Mouse (Mus musculus) midbrain, embryonic 11.5 days (tissue): Measurements from ENCODE around the gene Hist2h2aa2. TPM values are rescaled to one million over a fixed set of nuclear protein-coding genes. Genes with fewer than 3 reads are reported as not detected.
"Not testable (repeated sequence)": the region's sequence is repeated elsewhere in the genome, so short reads cannot be mapped to it uniquely, and the experiment has no call there.

ENCODE experiments used
- ATAC-seq: fragments of 200-750 bp; cut with Nextera tagmentation; 2 replicates; pipeline ENCODE4 v1.8.0; 2017; ENCODE audit warnings: moderate TSS enrichment, moderate library complexity; ENCODE audit not compliant: low FRiP score
- DNase-seq: peaks from one replicate; pipeline ENCODE4 v3.0.0; 2015; ENCODE audit warnings: low spot score; ENCODE audit errors: missing footprints
- H3K27ac ChIP-seq: fragments of 300-500 bp; sonication (generic); 2 replicates; pipeline ENCODE4 v1.5.1; 2014; ENCODE audit warnings: low read depth, low read length
- H3K27me3 ChIP-seq: fragments of 300-500 bp; sonication (generic); 2 replicates; pipeline ENCODE4 v1.6.1; 2014; ENCODE audit warnings: mild to moderate bottlenecking, low read length, moderate library complexity, mixed read lengths; ENCODE audit not compliant: control insufficient read depth, insufficient read depth
- H3K36me3 ChIP-seq: fragments of 300-500 bp; sonication (generic); 2 replicates; pipeline ENCODE4 v1.6.1; 2014; ENCODE audit warnings: mild to moderate bottlenecking, low read length, moderate library complexity, mixed read lengths; ENCODE audit not compliant: control insufficient read depth, insufficient read depth
- H3K4me1 ChIP-seq: fragments of 300-500 bp; sonication (generic); 2 replicates; pipeline ENCODE4 v1.6.1; 2014; ENCODE audit warnings: low read length; ENCODE audit not compliant: control insufficient read depth, insufficient read depth
- H3K4me2 ChIP-seq: fragments of 300-500 bp; sonication (generic); 2 replicates; pipeline ENCODE4 v1.6.1; 2014; ENCODE audit warnings: mild to moderate bottlenecking, moderate library complexity
- H3K4me3 ChIP-seq: fragments of 300-500 bp; sonication (generic); 2 replicates; pipeline ENCODE4 v1.5.1; 2014; ENCODE audit warnings: low read depth, low read length
- H3K9ac ChIP-seq: fragments of 300-500 bp; sonication (generic); 2 replicates; pipeline ENCODE4 v1.6.1; 2014; ENCODE audit warnings: low read length
- H3K9me3 ChIP-seq: fragments of 300-500 bp; sonication (generic); 2 replicates; pipeline ENCODE4 v1.6.1; 2016; ENCODE audit warnings: low read length; ENCODE audit not compliant: control insufficient read depth
- WGBS: fragments of 180-500 bp; shearing (Covaris S2); extraction: QIAGEN DNeasy Blood & Tissue Kit; methylation state at CpG from one replicate; pipeline ENCODE4 v1.1.7; 2014; 5-methylcytosine and 5-hydroxymethylcytosine counted together
- polyA plus RNA-seq: library from polyadenylated mRNA; unstranded; fragments of >200 nt; fragmentation: Nextera tagmentation; extraction: Ambion mirVana; gene quantifications from 2 replicates; pipeline ENCODE4 v1.2.1, GENCODE M21; 2014

The Hist2h2aa2 gene
- polyA plus RNA-seq, 1 experiment from 2014 or later: 55.2 TPM

DNA sequence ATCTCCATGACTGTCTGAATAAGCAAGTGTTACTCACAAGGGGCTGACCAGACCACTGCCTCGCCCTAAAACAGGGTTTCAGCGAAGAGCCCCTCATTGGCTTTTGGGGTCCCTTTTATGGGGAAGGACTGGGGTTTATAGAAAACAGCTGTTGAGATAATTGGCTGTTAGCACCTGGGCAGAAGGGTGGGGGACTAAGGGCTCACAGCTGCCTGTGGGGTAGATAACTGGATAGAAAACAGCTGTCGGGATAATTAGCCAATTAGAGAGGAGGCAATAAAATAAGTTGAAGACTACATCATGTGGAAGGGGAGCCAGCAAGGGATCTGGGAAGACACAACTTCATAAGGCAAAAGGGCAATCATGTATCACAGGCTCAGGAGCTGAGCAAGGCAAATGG, 10.8 kb upstream of the Hist2h2aa2 start:
- Histone ChIP-seq H3K4me2 (no peak overlapping the region), H3K36me3 (no peaks in the 10 kb centered on the region), H3K4me3 (no peak overlapping the region), H3K9ac (no peak overlapping the region), H3K4me1 (peaks cover 8% of the 10 kb centered on the region), H3K27ac (no peak overlapping the region), H3K27me3 (no peaks in the 10 kb centered on the region), H3K9me3 (no peaks in the 10 kb centered on the region)
- 83% methylated on average over 3 of the region's 3 CpGs for WGBS
- ATAC-seq (no peak), DNase-seq (no peak)

DNA sequence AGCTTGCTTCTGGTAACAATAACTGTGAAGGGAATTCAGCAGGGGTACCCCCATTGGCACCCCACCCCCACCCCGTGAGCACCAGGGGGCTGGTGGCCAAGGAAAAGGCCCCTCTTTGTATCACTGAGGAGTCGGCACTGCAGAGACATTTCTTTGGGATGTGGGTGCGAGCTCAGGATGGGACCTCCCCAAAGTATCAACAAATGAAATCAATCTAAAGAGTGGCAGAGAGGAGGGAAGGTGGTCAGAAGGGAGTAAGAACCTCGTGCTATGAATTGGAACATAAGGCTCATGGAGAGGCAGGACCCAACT, 8.9 kb upstream of the Hist2h2aa2 start:
- Histone ChIP-seq H3K27me3 (no peaks in the 10 kb centered on the region), H3K27ac (peak overlapping the region; percentile 30; the same call in 1 of the 2 replicates), H3K4me1 (peaks cover 16% of the 10 kb centered on the region), H3K9me3 (no peaks in the 10 kb centered on the region), H3K36me3 (no peaks in the 10 kb centered on the region), H3K4me3 (no peak overlapping the region), H3K4me2 (peak overlapping the region; percentile 59; the same call in 1 of the 2 replicates), H3K9ac (no peak overlapping the region)
- peak; percentile 82 for DNase-seq
- 52% methylated on average over 4 of the region's 4 CpGs for WGBS
- ATAC-seq: no peak

DNA sequence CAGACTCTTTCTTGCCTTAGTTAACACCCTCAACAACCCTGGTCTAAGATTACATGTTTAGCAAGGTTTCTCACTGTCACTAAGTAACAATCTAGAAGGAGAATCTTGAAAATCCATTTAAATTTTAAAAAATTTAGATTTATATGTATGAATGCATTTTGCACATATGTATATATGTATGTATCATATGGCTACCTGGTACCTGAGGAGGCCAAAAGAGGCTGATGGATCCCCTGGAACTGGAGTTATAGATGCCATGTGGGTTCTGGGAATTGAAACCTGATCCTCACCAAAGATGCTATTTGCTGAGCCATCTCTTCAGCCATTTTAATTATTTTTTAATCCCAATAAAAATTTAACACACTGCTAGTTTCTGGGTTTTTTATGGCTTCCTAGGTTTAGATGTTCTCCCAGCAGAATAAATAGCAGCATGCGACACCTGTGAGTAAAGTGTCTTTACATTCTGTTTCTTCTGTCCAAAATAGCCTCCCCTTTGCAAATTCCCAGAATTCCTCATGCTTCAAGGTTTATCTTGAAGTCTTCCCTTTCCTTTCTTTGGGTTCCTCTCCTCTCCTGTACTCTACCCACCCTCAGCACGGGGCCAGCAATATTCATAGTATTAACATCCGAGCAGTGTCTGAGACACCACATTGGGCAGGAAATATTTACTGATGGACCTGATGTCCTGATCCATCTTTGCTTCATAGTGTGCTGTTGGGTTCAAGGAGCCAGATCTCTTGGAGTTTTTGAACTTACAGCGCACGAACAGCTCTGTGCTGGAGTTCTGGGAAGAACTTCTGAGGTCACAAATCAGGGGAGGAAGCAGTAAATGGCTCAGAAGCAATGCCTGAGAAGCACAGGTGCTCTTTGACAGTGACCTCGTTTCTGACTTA, 8.3 kb upstream of the Hist2h2aa2 start:
- Histone ChIP-seq H3K9ac (peak overlapping the region; percentile 78), H3K27ac (peak overlapping the region; percentile 30; the same call in 1 of the 2 replicates), H3K4me3 (peak overlapping the region; percentile 41; the same call in 1 of the 2 replicates), H3K9me3 (no peaks in the 10 kb centered on the region), H3K4me1 (peaks cover 16% of the 10 kb centered on the region), H3K4me2 (peak overlapping the region; percentile 59), H3K27me3 (no peaks in the 10 kb centered on the region), H3K36me3 (no peaks in the 10 kb centered on the region)
- DNase-seq (peak; percentile 88), ATAC-seq (no peak)
- 58% methylated on average over 6 of the region's 6 CpGs for WGBS

DNA sequence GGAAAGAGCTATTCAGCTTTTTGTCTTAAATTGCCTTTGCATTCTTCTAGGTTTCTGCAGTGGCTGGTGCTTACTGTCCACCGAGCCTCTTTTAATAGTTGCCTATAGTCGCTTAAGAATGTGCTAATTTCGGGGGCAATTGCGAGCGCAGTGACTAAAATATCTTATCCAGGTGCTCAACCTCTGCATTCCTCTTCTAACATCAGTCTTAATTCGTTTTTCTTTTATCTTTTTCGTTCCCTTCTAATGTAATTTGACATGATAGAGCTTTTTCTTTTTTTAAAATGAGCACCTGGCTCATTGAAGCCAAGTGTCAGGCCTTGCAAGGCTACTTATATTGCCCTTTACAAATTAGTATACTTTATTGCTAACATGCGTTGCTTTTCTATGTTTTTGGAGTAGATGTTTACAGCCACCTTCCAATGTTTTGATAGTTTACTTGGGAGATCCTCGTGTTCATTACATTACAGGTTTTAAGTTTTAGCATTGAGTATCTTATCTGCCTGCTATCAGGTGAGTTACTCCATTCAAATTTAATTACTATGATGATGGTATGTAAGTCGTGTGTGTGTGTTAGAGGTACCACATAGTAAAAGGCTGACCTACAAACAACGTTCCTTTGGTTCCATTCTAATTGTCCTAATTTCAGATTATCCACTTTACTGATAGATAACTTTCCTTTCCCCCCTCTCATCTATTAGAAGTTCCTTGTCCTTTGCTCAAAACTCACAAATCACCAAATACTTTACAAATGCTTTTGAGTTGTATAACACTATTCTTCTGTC, 7.5 kb upstream of the Hist2h2aa2 start:
- ATAC-seq (no peak), DNase-seq (peak; percentile 93)
- Histone ChIP-seq H3K27me3 (no peaks in the 10 kb centered on the region), H3K36me3 (no peaks in the 10 kb centered on the region), H3K27ac (peak overlapping the region; percentile 82), H3K4me3 (peak overlapping the region; percentile 41), H3K4me1 (peaks cover 16% of the 10 kb centered on the region), H3K9ac (peak overlapping the region; percentile 78), H3K4me2 (peak overlapping the region; percentile 59), H3K9me3 (no peaks in the 10 kb centered on the region)
- WGBS: 2% methylated on average over 11 of the region's 11 CpGs

DNA sequence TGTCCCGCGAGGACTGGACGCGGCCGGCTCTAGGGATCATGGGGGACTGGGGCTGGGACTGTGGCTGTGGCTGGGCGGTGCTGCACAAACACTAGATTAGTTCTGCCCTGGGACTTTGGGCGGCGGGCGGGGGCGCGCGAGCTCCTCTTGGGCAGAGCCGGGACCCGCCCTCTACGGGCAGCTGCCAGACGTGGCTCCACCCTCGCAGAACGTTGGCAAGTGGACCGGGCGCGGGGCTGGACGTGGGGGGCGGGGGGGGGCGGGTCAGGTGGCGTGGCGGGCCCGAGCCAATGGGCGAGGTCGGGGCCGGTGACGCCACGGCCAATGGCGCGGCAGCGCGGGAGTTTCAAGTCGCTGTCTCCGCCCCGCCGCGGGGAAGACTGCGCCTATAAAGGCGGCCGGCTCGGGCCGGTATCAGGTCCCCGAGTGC, 6.4 kb upstream of the Hist2h2aa2 start, which contains the start of gene Hist2h3c1:
TSS of gene Hist2h3c1 (plus strand) at position 259 of the 430 bp plus-strand sequence.
- not testable (repeated sequence) for DNase-seq, H3K27me3 ChIP-seq, H3K9me3 ChIP-seq, H3K36me3 ChIP-seq
- H3K4me1 ChIP-seq: peaks cover 16% of the 10 kb centered on the region
- no CpG with 5 or more reads among the region's 47 CpGs for WGBS
- peak within 1 kb of the TSS; percentile 78 for H3K9ac ChIP-seq
- peak; percentile 93 for ATAC-seq
- peak within 1 kb of the TSS; percentile 41 for H3K4me3 ChIP-seq
- peak within 1 kb of the TSS; percentile 82 for H3K27ac ChIP-seq
- H3K4me2 ChIP-seq: peak within 1 kb of the TSS; percentile 59

DNA sequence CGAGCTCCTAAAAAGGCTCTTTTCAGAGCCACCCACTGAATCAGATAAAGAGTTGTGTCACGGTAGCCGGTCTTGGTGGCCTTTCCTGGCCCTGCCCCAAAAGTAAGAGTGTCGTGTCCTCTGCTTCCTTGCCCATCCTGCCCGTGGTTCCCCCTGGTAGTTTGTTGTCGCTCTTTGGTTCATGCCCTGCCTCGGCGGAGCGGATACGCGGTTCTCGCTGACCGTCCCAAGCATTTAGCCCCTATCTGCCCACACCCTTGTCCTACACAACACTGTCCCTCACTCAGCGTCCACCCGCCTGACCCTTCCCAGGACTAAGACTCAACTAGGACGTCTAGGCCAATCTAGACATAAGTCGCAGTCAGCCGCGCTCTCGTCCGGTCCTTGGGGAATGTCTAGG, 5.9 kb upstream of the Hist2h2aa2 start:
- H3K9ac ChIP-seq, H3K9me3 ChIP-seq, ATAC-seq, DNase-seq, H3K27ac ChIP-seq, H3K27me3 ChIP-seq, H3K36me3 ChIP-seq: not testable (repeated sequence)
- Histone ChIP-seq H3K4me1 (peaks cover 16% of the 10 kb centered on the region), H3K4me2 (0 out of 2 replicates have a peak overlapping the region, but pooled peaks have one; percentile 28), H3K4me3 (0 out of 2 replicates have a peak overlapping the region, but pooled peaks have one; percentile 22)
- 0% methylated on average over 10 of the region's 21 CpGs for WGBS

DNA sequence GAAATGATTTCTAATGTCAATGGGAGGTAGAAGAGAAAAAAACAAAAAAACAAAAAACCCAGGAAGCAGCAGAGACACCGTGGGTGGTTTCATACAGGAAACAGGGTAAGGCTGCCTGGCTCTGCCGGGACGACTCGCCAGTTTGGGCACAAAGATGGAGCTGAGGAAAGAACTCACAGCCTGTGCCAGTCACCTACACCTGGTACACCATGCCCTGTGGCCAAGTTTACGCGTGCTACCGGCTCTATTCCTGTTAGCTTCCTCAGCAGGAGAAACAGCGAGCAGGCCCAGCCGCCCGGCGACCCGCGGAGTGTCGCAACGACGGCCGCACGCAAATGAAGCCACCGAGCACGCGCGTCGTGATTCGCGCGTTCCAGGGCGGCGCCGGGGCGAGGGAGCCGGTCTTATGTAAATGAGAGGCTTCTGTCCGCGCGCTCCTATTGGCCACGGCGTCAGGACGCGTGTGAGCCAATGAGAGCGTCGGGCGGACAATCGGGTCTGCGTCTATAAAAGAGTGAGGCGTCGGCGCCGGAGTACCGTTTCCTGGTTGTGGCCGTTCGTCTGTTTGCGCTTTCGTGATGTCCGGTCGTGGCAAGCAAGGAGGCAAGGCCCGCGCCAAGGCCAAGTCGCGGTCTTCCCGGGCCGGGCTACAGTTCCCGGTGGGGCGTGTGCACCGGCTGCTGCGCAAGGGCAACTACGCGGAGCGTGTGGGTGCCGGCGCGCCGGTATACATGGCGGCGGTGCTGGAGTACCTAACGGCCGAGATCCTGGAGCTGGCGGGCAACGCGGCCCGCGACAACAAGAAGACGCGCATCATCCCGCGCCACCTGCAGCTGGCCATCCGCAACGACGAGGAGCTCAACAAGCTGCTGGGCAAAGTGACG, 5.2 kb upstream of the Hist2h2aa2 start, which contains the start of gene Hist2h2aa1:
TSS of gene Hist2h2aa1 (plus strand) at position 495 of the 884 bp plus-strand sequence.
- under 1% methylated on average over 32 of the region's 88 CpGs for WGBS
- Histone ChIP-seq H3K4me3 (peak within 1 kb of the TSS; percentile 43), H3K4me2 (peak within 1 kb of the TSS; percentile 60), H3K27ac (peak within 1 kb of the TSS; percentile 94), H3K4me1 (peaks cover 19% of the 10 kb centered on the region), H3K9ac (peak within 1 kb of the TSS; percentile 80)
- H3K36me3 ChIP-seq, H3K9me3 ChIP-seq, H3K27me3 ChIP-seq: not testable (repeated sequence)
- peak; percentile 86 for ATAC-seq
- peak; percentile 96 for DNase-seq

DNA sequence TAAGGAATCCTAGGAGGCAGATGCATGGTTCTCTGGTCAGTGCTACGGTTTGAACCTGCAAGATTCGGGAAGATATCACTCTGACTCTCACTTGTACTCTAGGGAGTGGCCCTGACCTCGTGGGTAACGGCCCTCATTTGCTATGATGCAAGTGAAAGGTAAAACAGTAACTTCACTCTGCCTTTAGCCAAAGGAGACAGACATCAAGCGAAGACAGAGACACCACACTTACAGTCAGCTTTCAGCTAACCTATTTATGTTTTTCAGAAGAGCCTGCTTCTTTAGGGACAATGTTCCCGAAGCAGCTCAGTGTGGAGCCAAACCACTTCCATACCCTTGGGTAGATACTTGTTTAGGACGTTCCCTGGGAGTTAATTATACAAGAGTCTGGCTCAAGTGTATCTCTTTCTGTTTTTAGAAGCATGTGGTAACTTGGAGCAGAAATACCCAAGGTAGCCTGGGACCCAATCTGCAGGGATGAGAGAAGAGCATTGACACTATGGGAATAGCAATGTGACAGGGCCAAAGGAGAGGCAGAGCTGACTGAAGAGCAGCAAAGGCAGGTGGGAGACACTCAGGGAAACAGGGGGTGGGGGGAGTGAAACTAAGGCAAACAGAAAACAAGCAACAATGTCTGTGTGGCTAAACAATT, 4.0 kb upstream of the Hist2h2aa2 start:
- ATAC-seq (no peak), DNase-seq (no peak)
- Histone ChIP-seq H3K36me3 (no peaks in the 10 kb centered on the region), H3K27ac (peak overlapping the region; percentile 94), H3K27me3 (no peaks in the 10 kb centered on the region), H3K4me3 (0 out of 2 replicates have a peak overlapping the region, but pooled peaks have one; percentile 7), H3K4me2 (peak overlapping the region; percentile 60; the same call in 1 of the 2 replicates), H3K9ac (peak overlapping the region; percentile 80; the same call in 1 of the 2 replicates), H3K9me3 (no peaks in the 10 kb centered on the region), H3K4me1 (peaks cover 19% of the 10 kb centered on the region)
- 82% methylated on average over 7 of the region's 7 CpGs for WGBS
